Mouse (Mus musculus) G1E-ER4 (cell line): ENCODE measurements around the gene Tmed5. TPM values are rescaled to one million over a fixed set of nuclear protein-coding genes. Genes with fewer than 3 reads are reported as not detected.

Source experiments
- GATA1 ChIP-seq: IDR thresholded peaks from one replicate; pipeline ENCODE4 v1.8.0; 2012; ENCODE audit warnings: low read length, inconsistent platforms
- polyA plus RNA-seq: library from polyadenylated mRNA; stranded (reverse); fragments of >175 nt; gene quantifications from 2 replicates; pipeline ENCODE4 v1.2.3, GENCODE M21; 2012

Gene Tmed5
- polyA plus RNA-seq, 1 experiment = 85.8 TPM

DNA sequence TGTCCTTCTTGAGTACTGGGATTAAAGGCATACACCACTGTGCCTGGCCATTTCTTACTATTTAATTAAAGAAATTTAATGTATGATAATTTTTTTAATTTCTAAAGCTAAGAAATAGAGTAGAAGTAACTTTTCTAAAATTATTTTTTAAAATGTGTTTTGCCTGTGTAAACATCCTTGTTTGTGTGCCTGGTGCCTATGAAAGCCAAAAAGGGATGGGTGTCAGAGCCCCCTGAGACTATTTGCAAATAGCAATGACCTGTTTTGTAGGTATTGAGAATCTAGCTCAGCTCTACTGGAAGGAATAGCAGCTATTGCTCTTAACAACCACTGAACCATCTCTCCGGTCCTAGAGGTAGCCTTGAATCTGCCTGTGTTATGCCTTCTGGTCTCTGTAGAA is 60.1 kb downstream of the Tmed5 start:
- no peak for TF ChIP-seq GATA1

- TF ChIP-seq GATA1 = no peak
Observed at GRCm38 (mm10) chr5:108065465-108066411, 66.7 kb downstream of the Tmed5 start, which contains the start of gene Mtf2. Mtf2 (plus strand) TSS chr5:108065674.

GRCm38 (mm10) chr5:108060413-108060812 is 72.0 kb downstream of the Tmed5 start:
- no peak for TF ChIP-seq GATA1

Other genes with a start within 250 kb of the Tmed5 start
- 36.6 and 48.2 TPM in 2 replicates for gene Rpl5, start 232.1 kb downstream of the Tmed5 start, polyA plus RNA-seq
- gene Fam69a, start 145.5 kb downstream of the Tmed5 start, polyA plus RNA-seq = 1.5 and 2.3 TPM in 2 replicates
- gene Mtf2, start 66.9 kb downstream of the Tmed5 start, polyA plus RNA-seq = 17.9 and 33.5 TPM in 2 replicates
- gene Ccdc18, start 255 bp upstream of the Tmed5 start, polyA plus RNA-seq = 0.29 and 0.73 TPM in 2 replicates
- 41.2 and 49.1 TPM in 2 replicates for gene Dr1, start 136.3 kb upstream of the Tmed5 start, polyA plus RNA-seq
- gene Pigg, start 180.0 kb upstream of the Tmed5 start, polyA plus RNA-seq = 1.8 and 1.9 TPM in 2 replicates
- not detected in 2 replicates for gene Gm42517, start 235.3 kb upstream of the Tmed5 start, polyA plus RNA-seq